Mouse (Mus musculus) spleen, adult 2 months (tissue): ENCODE data around the gene Olfr874. TPM values are rescaled to one million over a fixed set of nuclear protein-coding genes. Genes with fewer than 3 reads are reported as not detected.

ENCODE experiments used
- DNase-seq, 2 experiments: peaks; one replicate each; pipeline versions ENCODE4 v3.0.0 to v3.0.0-alpha.2; 2012 to 2021; ENCODE audit warnings: low spot score in 2 of 2, low read depth in 1 of 2
- H3K27ac ChIP-seq: fragments of 200-500 bp; 2 replicates; pipeline ENCODE4 v1.5.1; 2012; ENCODE audit warnings: low read length, inconsistent platforms; ENCODE audit not compliant: insufficient read depth
- H3K27me3 ChIP-seq: fragments of 200-500 bp; 2 replicates; pipeline ENCODE4 v1.6.1; 2012; ENCODE audit warnings: mild to moderate bottlenecking, moderate library complexity, low read length, inconsistent platforms; ENCODE audit not compliant: control insufficient read depth, insufficient read depth
- H3K36me3 ChIP-seq: fragments of 200-500 bp; 2 replicates; pipeline ENCODE4 v1.6.1; 2012; ENCODE audit warnings: mild to moderate bottlenecking, low read length, inconsistent platforms; ENCODE audit not compliant: control insufficient read depth, insufficient read depth
- H3K4me1 ChIP-seq: fragments of 200-500 bp; 2 replicates; pipeline ENCODE4 v1.6.1; 2011; ENCODE audit warnings: inconsistent platforms; ENCODE audit not compliant: control insufficient read depth, insufficient read depth, insufficient read length
- H3K4me3 ChIP-seq: fragments of 200-500 bp; 2 replicates; pipeline ENCODE4 v1.5.1; 2011; ENCODE audit warnings: mild to moderate bottlenecking, inconsistent platforms; ENCODE audit not compliant: insufficient read depth, insufficient read length; ENCODE audit errors: extremely low read depth
- CTCF ChIP-seq: fragments of 200-500 bp; IDR thresholded peaks from 2 replicates; pipeline ENCODE4 v1.5.1; 2011; ENCODE audit warnings: mild to moderate bottlenecking, inconsistent platforms; ENCODE audit not compliant: insufficient read depth, insufficient read length, insufficient replicate concordance; ENCODE audit errors: extremely low read depth
- POLR2A ChIP-seq: fragments of 200-500 bp; IDR thresholded peaks from 2 replicates; pipeline ENCODE4 v1.6.1; 2011; ENCODE audit warnings: low read depth, low read length, inconsistent platforms
- WGBS: fragments of 180-500 bp; shearing (Covaris S2); methylation state at CpG from one replicate; pipeline ENCODE4 v1.1.7; 2018; 5-methylcytosine and 5-hydroxymethylcytosine counted together
- polyA plus RNA-seq: library from polyadenylated mRNA; depleted of rRNA; stranded (reverse); fragments of >200 nt; gene quantifications from 2 replicates; pipeline ENCODE4 v1.2.3, GENCODE M21; 2012; rRNA removed

Gene Olfr874
- not detected in 2 replicates for polyA plus RNA-seq

GRCm38 (mm10) chr9:37744806-37745205 lies at the start of gene Olfr874:
Gene Olfr874 (plus strand): TSS chr9:37745106.
- Histone ChIP-seq H3K27ac (no peak within 1 kb of the TSS), H3K4me3 (no peak within 1 kb of the TSS), H3K4me1 (no peaks in the 10 kb centered on the region), H3K36me3 (no peaks in the 10 kb centered on the region), H3K27me3 (no peaks in the 10 kb centered on the region)
- no peak for DNase-seq
- no peak for TF ChIP-seq CTCF
- TF ChIP-seq POLR2A: no peak

- no peak for DNase-seq
- no peaks in the 10 kb centered on the region for H3K27me3 ChIP-seq
- H3K27ac ChIP-seq: no peak within 1 kb of the TSS
- no peak for TF ChIP-seq POLR2A
- TF ChIP-seq CTCF: no peak
- H3K36me3 ChIP-seq: no peaks in the 10 kb centered on the region
- H3K4me1 ChIP-seq: no peaks in the 10 kb centered on the region
- no peak within 1 kb of the TSS for H3K4me3 ChIP-seq
- WGBS: 85% methylated on average over 1 of the region's 1 CpGs
These were observed 28.8 kb upstream of the Olfr874 start, which contains the start of gene Olfr160 for GRCm38 (mm10) chr9:37716150-37716549. Gene Olfr160 (minus strand): TSS chr9:37716250.

DNA sequence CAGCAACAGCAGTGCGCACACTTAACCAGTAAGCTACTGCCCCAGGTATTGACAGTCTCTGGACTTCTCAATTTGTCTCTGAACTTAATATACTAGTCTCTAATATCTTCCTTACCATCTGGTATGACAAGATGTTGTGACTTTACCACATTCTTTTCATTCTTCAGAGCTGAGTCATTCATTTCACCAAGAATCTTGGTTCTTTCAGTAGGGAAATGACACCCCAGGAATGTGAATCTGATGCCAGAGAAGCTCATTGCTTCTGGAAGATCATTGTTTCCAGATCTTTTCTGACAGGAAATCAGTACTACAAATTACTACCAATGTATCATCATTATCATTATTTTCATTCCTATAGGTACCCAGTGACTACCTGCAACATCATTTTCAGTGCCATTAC lies 10.6 kb upstream of the Olfr874 start:
- Histone ChIP-seq H3K27ac (no peak overlapping the region), H3K36me3 (no peaks in the 10 kb centered on the region), H3K27me3 (no peaks in the 10 kb centered on the region), H3K4me1 (no peaks in the 10 kb centered on the region), H3K4me3 (no peak overlapping the region)
- WGBS: 93% methylated on average over 1 of the region's 1 CpGs
- DNase-seq: no peak
- no peak for TF ChIP-seq POLR2A
- no peak for TF ChIP-seq CTCF

DNA sequence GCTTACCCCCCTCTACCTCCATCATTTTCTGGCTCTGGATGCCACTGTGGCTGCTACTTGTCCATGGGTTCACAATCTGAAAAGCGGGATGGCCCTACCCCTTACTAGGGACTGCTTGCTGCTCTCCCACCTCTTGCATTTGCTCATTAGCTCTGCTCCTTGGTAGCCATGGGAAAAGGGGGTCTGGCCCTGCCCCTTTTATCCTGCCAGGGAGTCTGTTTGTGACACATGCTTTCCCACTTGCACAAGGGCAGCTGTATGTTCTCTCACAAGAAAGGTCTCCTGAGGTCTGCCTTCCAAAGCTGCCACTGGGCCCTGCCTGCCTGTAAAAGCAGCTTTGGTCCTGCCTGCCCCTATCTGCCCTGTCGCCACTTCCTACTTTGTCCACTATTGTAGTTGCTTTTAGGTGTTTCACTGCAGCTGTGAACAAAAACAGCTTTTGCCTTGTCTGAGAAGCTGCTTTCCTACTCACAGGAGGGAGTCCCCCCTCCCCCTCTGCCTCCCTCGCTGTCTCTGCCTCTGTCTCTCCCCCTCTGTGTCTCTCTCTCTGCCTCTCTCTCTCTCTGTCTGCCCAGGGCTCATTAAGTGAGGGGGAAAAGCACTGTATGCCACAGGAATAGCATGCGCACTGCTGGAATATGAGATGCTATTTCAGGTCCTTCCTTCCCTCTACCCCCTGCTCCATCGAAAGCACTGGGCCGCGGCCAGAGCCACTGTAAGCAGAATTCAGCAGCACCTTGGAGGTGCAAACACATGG lies 5.6 kb downstream of the Olfr874 start:
- no peak overlapping the region for H3K27ac ChIP-seq
- 71% methylated on average over 7 of the region's 7 CpGs for WGBS
- no peaks in the 10 kb centered on the region for H3K36me3 ChIP-seq
- TF ChIP-seq POLR2A (no peak), CTCF (no peak)
- H3K4me1 ChIP-seq: no peaks in the 10 kb centered on the region
- H3K4me3 ChIP-seq: no peak overlapping the region
- H3K27me3 ChIP-seq: no peaks in the 10 kb centered on the region
- DNase-seq: no peak

GRCm38 (mm10) chr9:37751467-37751866 lies 6.6 kb downstream of the Olfr874 start:
- WGBS: 80% methylated on average over 2 of the region's 2 CpGs
- H3K27ac ChIP-seq: no peak overlapping the region
- no peak overlapping the region for H3K4me3 ChIP-seq
- no peaks in the 10 kb centered on the region for H3K27me3 ChIP-seq
- DNase-seq: no peak
- H3K4me1 ChIP-seq: no peaks in the 10 kb centered on the region
- TF ChIP-seq CTCF (no peak), POLR2A (no peak)
- H3K36me3 ChIP-seq: no peaks in the 10 kb centered on the region

GRCm38 (mm10) chr9:37752006-37752405 lies 7.1 kb downstream of the Olfr874 start:
- no peak for DNase-seq
- Histone ChIP-seq H3K27me3 (no peaks in the 10 kb centered on the region), H3K36me3 (no peaks in the 10 kb centered on the region), H3K27ac (no peak overlapping the region), H3K4me3 (no peak overlapping the region), H3K4me1 (no peaks in the 10 kb centered on the region)
- TF ChIP-seq POLR2A (no peak), CTCF (no peak)
- WGBS: 74% methylated on average over 4 of the region's 4 CpGs

- H3K4me1 ChIP-seq: no peaks in the 10 kb centered on the region
- no peaks in the 10 kb centered on the region for H3K36me3 ChIP-seq
- 90% methylated on average over 2 of the region's 2 CpGs for WGBS
- TF ChIP-seq CTCF (no peak), POLR2A (no peak)
- no peak overlapping the region for H3K27ac ChIP-seq
- no peak for DNase-seq
- no peak overlapping the region for H3K4me3 ChIP-seq
- no peaks in the 10 kb centered on the region for H3K27me3 ChIP-seq
These were observed 16.8 kb downstream of the Olfr874 start for GRCm38 (mm10) chr9:37761728-37762127.
